Mouse (Mus musculus) embryonic facial prominence, embryonic 11.5 days (tissue): Measurements from ENCODE around the gene Btn2a2. TPM values are rescaled to one million over a fixed set of nuclear protein-coding genes. Genes with fewer than 3 reads are reported as not detected.

Source experiments
- ATAC-seq: fragments of 200-750 bp; cut with Nextera tagmentation; replicated peaks from 2 replicates; pipeline ENCODE4 v1.8.0; 2017; ENCODE audit warnings: low read depth; ENCODE audit not compliant: insufficient number of reproducible peaks, low FRiP score, low TSS enrichment
- DNase-seq: peaks from one replicate; pipeline ENCODE4 v3.0.0-alpha.2; 2015; ENCODE audit warnings: low spot score
- H3K27ac ChIP-seq: fragments of 300-500 bp; sonication (generic); replicated peaks from 2 replicates; pipeline ENCODE4 v1.5.1; 2014; ENCODE audit warnings: mild to moderate bottlenecking, low read depth, low read length, control low read depth
- H3K27me3 ChIP-seq: fragments of 300-500 bp; sonication (generic); 2 replicates; pipeline ENCODE4 v1.6.1; 2014; ENCODE audit warnings: mild to moderate bottlenecking, low read length, moderate library complexity, mixed read lengths; ENCODE audit not compliant: control insufficient read depth, insufficient read depth
- H3K36me3 ChIP-seq: fragments of 300-500 bp; sonication (generic); replicated peaks from 2 replicates; pipeline ENCODE4 v1.6.1; 2014; ENCODE audit warnings: low read depth, mild to moderate bottlenecking, low read length, moderate library complexity, mixed read lengths; ENCODE audit not compliant: control insufficient read depth, insufficient read depth
- H3K4me1 ChIP-seq: fragments of 300-500 bp; sonication (generic); 2 replicates; pipeline ENCODE4 v1.6.1; 2014; ENCODE audit warnings: low read length, mixed read lengths; ENCODE audit not compliant: control insufficient read depth, insufficient read depth
- H3K4me2 ChIP-seq: fragments of 300-500 bp; sonication (generic); 2 replicates; pipeline ENCODE4 v1.6.1; 2014; ENCODE audit warnings: low read depth, mild to moderate bottlenecking, control low read depth, low read length, moderate library complexity
- H3K4me3 ChIP-seq: fragments of 300-500 bp; sonication (generic); 2 replicates; pipeline ENCODE4 v1.5.1; 2014; ENCODE audit warnings: low read depth, low read length, control low read depth
- H3K9ac ChIP-seq: fragments of 300-500 bp; sonication (generic); replicated peaks from 2 replicates; pipeline ENCODE4 v1.6.1; 2014; ENCODE audit warnings: mild to moderate bottlenecking, control low read depth, low read length
- H3K9me3 ChIP-seq: fragments of 300-500 bp; sonication (generic); replicated peaks from 2 replicates; pipeline ENCODE4 v1.6.1; 2016; ENCODE audit warnings: mild to moderate bottlenecking, low read length, inconsistent platforms, mixed read lengths; ENCODE audit not compliant: control insufficient read depth
- WGBS: fragments of 180-500 bp; shearing (Covaris S2); extraction: QIAGEN DNeasy Blood & Tissue Kit; methylation state at CpG from one replicate; pipeline ENCODE4 v1.1.7; 2014; 5-methylcytosine and 5-hydroxymethylcytosine counted together
- polyA plus RNA-seq: library from polyadenylated mRNA; unstranded; fragments of >200 nt; fragmentation: Nextera tagmentation; extraction: Ambion mirVana; gene quantifications from 2 replicates; pipeline ENCODE4 v1.2.1, GENCODE M21; 2014

The Btn2a2 gene
- polyA plus RNA-seq, 1 experiment from 2014 or later: 1.4 TPM

DNA sequence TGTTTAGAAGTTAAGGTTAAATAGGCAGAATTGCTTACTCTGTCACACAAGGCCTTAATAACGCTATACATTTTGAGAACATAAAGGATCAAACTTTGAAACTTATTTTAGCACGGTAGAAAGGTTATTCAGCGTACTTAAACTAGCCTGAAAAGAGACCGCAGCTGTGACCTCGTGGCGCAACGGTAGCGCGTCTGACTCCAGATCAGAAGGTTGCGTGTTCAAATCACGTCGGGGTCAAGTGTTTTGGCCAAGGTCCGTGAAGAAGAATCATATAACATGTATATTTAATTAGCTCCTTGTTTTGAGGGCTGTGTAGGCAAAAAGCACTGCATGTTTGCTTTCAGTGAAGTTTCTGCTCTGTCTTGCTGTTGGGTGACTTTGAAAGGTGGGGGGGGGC lies 17.7 kb upstream of the Btn2a2 start:
- Histone ChIP-seq H3K9ac (no peak overlapping the region), H3K4me2 (no peak overlapping the region; the same call in 1 of the 2 replicates), H3K36me3 (no peaks in the 10 kb centered on the region), H3K4me1 (no peaks in the 10 kb centered on the region), H3K9me3 (no peaks in the 10 kb centered on the region), H3K27me3 (no peaks in the 10 kb centered on the region), H3K4me3 (peak overlapping the region; percentile 31; the same call in 1 of the 2 replicates), H3K27ac (no peak overlapping the region)
- ATAC-seq (no peak), DNase-seq (peak; percentile 89)
- 1% methylated on average over 13 of the region's 13 CpGs for WGBS

DNA sequence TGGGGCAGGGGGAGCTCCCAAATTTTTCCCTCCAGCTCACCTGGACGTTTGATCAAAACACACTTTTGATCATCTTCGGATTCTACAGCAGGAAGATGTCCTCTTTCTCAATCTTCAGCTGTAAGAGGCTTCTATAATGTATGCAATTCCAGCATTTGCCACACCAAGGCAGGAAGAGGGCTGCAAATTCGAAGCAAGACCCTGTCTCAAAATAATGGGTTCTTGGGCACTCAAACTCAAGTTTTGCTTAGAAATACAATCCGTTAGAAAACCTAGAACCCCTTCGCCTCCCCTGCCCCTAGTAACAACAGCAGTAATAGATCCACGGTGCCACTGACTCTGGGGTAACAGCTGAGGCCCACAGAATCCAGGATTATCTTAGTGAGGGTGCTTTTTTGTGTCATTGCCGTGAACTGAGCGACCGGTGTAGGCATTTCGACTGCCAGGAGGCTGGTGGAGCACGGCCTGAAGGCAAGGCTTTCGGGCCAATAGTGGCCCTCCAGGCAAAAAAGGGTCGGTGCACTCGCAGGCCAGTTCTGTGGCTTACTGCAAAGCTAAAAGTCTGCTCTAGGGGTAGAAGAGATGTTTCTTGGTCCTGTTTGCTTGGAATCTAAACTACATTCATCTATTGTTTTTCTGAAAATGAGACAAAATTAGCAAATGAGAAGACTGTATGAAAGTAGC lies 17.1 kb upstream of the Btn2a2 start:
- H3K4me3 ChIP-seq: peak overlapping the region; percentile 31
- DNase-seq (peak; percentile 58), ATAC-seq (peak; percentile 36; the same call in 1 of the 2 replicates)
- WGBS: 3% methylated on average over 14 of the region's 14 CpGs
- no peak overlapping the region for H3K27ac ChIP-seq
- peak overlapping the region; percentile 20; the same call in 1 of the 2 replicates for H3K9ac ChIP-seq
- no peaks in the 10 kb centered on the region for H3K4me1 ChIP-seq
- H3K27me3 ChIP-seq: no peaks in the 10 kb centered on the region
- H3K36me3 ChIP-seq: no peaks in the 10 kb centered on the region
- no peaks in the 10 kb centered on the region for H3K9me3 ChIP-seq
- H3K4me2 ChIP-seq: peak overlapping the region; percentile 48

DNA sequence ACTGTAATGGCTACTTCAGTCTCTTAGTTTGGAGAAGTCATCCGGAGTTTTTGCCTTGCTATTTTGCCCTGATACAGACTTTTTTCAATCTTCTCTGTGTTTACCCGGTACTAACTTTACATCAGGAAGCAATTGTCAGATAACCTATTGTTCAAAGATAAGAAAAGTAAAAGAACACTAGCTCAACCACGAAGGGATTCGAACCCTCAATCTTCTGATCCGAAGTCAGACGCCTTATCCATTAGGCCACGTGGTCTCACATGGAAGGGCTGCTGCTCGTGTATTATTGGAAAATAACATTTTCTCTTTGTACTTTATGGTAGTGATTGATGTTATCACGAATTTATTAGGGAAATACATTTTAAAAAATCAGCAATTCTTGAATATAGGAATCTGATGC lies 15.1 kb upstream of the Btn2a2 start:
- no peaks in the 10 kb centered on the region for H3K4me1 ChIP-seq
- no peaks in the 10 kb centered on the region for H3K36me3 ChIP-seq
- under 1% methylated on average over 9 of the region's 9 CpGs for WGBS
- H3K4me3 ChIP-seq: 0 out of 2 replicates have a peak overlapping the region, but pooled peaks have one; percentile 3
- ATAC-seq: no peak
- H3K9me3 ChIP-seq: no peaks in the 10 kb centered on the region
- no peak overlapping the region for H3K9ac ChIP-seq
- no peak overlapping the region for H3K27ac ChIP-seq
- H3K4me2 ChIP-seq: no peak overlapping the region
- H3K27me3 ChIP-seq: no peaks in the 10 kb centered on the region
- peak; percentile 91 for DNase-seq

DNA sequence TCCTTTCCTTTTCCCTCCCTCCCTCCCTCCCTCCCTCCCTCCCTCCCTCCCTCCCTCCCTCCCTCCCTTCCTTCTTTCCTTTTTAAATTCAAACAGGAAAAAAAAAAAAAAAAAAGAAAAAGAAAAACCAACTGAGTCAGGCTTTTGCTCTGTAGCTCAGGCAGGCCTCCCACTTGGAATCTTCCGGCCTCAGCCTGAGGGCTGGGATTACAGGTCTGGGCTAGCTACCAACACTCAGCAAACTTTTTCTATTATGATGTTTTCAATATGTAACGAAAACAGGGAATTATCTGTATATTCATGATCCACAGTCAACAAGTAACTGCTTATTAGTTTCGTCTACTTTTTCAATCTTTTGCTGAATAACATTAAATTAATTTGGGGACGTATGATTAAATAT lies 14.3 kb upstream of the Btn2a2 start:
- ATAC-seq (no peak), DNase-seq (no peak)
- no peaks in the 10 kb centered on the region for H3K27me3 ChIP-seq
- H3K27ac ChIP-seq: no peak overlapping the region
- H3K4me2 ChIP-seq: no peak overlapping the region
- H3K36me3 ChIP-seq: no peaks in the 10 kb centered on the region
- WGBS: 27% methylated on average over 4 of the region's 4 CpGs
- no peaks in the 10 kb centered on the region for H3K9me3 ChIP-seq
- no peaks in the 10 kb centered on the region for H3K4me1 ChIP-seq
- no peak overlapping the region for H3K9ac ChIP-seq
- no peak overlapping the region for H3K4me3 ChIP-seq

DNA sequence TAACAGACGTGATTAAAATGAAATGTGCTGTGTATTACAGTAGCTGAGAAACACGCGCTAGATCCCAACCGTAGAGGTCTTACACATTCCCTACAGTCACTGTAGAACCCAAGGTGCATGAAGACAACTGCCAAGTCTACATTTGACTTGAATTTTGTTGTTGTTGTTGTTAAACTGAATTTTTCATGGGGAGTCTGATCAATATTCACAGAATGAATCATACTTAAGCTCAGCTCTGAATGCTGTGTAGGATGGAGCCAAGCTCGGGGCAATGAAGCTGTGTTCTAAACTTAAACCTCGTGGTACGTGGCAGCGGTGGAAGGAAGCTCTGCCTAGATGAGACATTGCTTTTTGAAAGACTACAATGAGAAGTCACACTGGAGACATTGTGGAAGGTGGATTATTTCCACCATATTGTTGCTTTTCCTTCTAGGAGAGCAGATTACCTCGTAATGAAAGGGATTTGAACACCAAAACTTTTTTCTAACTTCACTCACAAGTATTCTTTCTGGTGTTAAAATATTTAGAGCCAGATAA lies 13.4 kb upstream of the Btn2a2 start:
- DNase-seq (no peak), ATAC-seq (no peak)
- Histone ChIP-seq H3K9ac (no peak overlapping the region), H3K4me2 (peak overlapping the region; percentile 36; the same call in 1 of the 2 replicates), H3K4me1 (no peaks in the 10 kb centered on the region), H3K27me3 (no peaks in the 10 kb centered on the region), H3K9me3 (no peaks in the 10 kb centered on the region), H3K36me3 (no peaks in the 10 kb centered on the region), H3K27ac (no peak overlapping the region), H3K4me3 (no peak overlapping the region; the same call in 1 of the 2 replicates)
- WGBS: 30% methylated on average over 9 of the region's 9 CpGs

DNA sequence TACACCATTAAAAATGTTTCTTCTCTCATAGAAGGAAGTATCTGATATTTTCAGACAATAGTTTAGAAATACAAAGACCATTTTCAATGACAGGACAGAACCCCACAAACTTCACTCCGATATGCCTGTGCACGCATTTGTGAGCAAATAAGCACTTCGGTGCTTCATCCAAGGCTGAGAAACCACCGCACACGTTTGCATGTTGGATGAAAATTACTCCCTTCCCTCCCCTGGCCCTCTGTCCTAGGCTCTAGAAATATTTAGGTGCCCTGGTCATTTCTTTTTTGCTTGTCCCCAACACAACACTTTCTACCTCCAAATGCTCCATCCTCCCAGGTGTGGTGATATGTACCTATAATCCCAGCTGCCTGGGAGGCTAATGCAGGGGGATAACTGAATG lies 12.9 kb upstream of the Btn2a2 start:
- peak overlapping the region; percentile 36 for H3K4me2 ChIP-seq
- no peaks in the 10 kb centered on the region for H3K4me1 ChIP-seq
- no peaks in the 10 kb centered on the region for H3K9me3 ChIP-seq
- H3K27ac ChIP-seq: no peak overlapping the region
- 20% methylated on average over 5 of the region's 5 CpGs for WGBS
- ATAC-seq (no peak), DNase-seq (no peak)
- no peak overlapping the region for H3K9ac ChIP-seq
- H3K4me3 ChIP-seq: peak overlapping the region; percentile 14; the same call in 1 of the 2 replicates
- H3K36me3 ChIP-seq: no peaks in the 10 kb centered on the region
- H3K27me3 ChIP-seq: no peaks in the 10 kb centered on the region

DNA sequence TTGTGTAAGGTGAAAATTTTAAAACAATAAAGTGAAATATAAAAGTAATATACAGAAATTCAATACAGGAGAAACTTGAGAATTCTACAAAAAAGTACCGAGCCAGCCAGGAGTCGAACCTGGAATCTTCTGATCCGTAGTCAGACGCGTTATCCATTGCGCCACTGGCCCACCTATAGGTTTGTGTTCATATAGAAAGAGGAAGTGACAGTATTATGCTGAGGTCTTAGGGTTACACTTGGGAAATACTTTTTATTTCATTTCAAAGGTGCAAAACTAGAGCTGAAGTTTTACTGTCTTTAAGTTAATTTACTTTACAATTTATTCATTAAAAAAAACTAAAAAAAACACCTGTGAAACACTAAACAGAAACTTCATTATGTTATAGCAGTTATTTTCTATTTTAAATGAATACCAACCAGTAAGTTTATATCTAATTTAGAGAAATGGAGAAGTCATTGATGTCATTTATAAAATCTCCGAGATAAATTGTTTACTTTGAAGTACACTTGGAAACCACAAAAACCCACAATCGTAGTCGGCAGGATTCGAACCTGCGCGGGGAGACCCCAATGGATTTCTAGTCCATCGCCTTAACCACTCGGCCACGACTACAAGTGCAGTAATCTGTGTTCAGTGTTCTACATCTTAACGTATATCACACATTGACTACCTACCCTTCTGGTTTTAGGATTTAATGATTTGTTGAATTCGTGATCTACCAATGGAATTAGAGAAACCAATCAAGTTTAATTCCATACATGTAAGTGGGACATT lies 12.0 kb upstream of the Btn2a2 start:
- Histone ChIP-seq H3K4me2 (no peak overlapping the region), H3K4me1 (no peaks in the 10 kb centered on the region), H3K9me3 (no peaks in the 10 kb centered on the region), H3K4me3 (peak overlapping the region; percentile 2; the same call in 1 of the 2 replicates), H3K27me3 (no peaks in the 10 kb centered on the region), H3K9ac (no peak overlapping the region), H3K27ac (no peak overlapping the region), H3K36me3 (no peaks in the 10 kb centered on the region)
- DNase-seq: peak; percentile 91
- under 1% methylated on average over 17 of the region's 17 CpGs for WGBS
- peak; percentile 51; the same call in 1 of the 2 replicates for ATAC-seq

DNA sequence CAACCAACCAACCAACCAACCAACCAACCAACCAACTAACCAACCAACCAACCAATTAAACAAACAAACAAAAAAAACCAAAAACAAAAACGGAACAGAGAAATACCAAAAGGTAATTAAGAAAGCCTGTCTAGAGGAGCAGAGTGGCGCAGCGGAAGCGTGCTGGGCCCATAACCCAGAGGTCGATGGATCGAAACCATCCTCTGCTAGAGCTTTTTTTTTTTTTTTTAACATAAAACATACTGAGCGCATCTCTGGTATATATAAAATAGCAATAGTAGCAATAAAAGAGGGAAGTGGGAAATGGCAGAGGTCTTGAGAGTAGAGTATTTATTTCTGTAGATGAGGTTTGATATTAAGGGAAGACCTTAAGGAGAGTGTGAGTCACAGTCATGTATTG lies 11.3 kb upstream of the Btn2a2 start:
- DNase-seq (no peak), ATAC-seq (no peak)
- WGBS: 5% methylated on average over 7 of the region's 7 CpGs
- H3K27ac ChIP-seq: no peak overlapping the region
- H3K4me3 ChIP-seq: no peak overlapping the region
- no peaks in the 10 kb centered on the region for H3K9me3 ChIP-seq
- H3K4me2 ChIP-seq: no peak overlapping the region
- H3K4me1 ChIP-seq: no peaks in the 10 kb centered on the region
- no peaks in the 10 kb centered on the region for H3K27me3 ChIP-seq
- no peaks in the 10 kb centered on the region for H3K36me3 ChIP-seq
- no peak overlapping the region for H3K9ac ChIP-seq
